ENCODE assay signal across 9 mouse cellular contexts in genomic region chr2:126996737-126997136, GRCm38 (mm10). TPM values are rescaled to one million over a fixed set of nuclear protein-coding genes. Genes with fewer than 3 reads are reported as not detected.
DNase-seq lines count a peak whose midpoint lies in the region; ATAC-seq and TF ChIP-seq lines count a peak whose summit lies in the region.
"Had no signal": no experiment of that assay in that cellular context is flagged by ENCODE, and none has a peak within 500 bp of the region (broad histone marks: within the 10 kb centered on the region; RNA-seq: fewer than 3 reads in every experiment).

No protein-coding gene starts in this region.

- peak overlapping the region; percentile 28; the same call in 1 of the 2 replicates for H3K4me2 ChIP-seq in liver, embryonic 14.5 days (ENCODE audit: low read depth)
- H3K4me2 ChIP-seq: limb, embryonic 12.5 days had no signal

- H3K27me3 ChIP-seq in G1E (ENCODE audit: insufficient read depth, low read length), result peaks cover 19% of the 10 kb centered on the region
- H3K27me3 ChIP-seq in liver, embryonic 14.5 days (ENCODE audit: control insufficient read depth, insufficient read depth, low read length), result no peaks in the 10 kb centered on the region
- H3K27me3 ChIP-seq: limb, embryonic 12.5 days had no signal

- peak; percentile 32; the same call in 1 of the 2 replicates for TF ChIP-seq CTCF in G1E (IDR thresholded peaks at IDR 0.05; ENCODE audit: low read depth, low read length)
- TF ChIP-seq CTCF in liver, embryonic 14.5 days (IDR thresholded peaks at IDR 0.05; ENCODE audit: low read depth), result peak; percentile 67

- no peak for TF ChIP-seq EP300 in liver, embryonic 14.5 days (IDR thresholded peaks at IDR 0.05; ENCODE audit: low read depth)

- DNase-seq in adrenal gland, adult (ENCODE audit: inconsistent age in 2 of 2, low spot score in 1 of 2), result peak; percentile 55 to 91
- no peak for DNase-seq in adrenal gland, postnatal 25 days
- DNase-seq in G1E (ENCODE audit: low spot score), result peak; percentile 22
- peak; percentile 70 to 74 for DNase-seq in cerebellum, postnatal 14 days
- peak; percentile 60 to 74 for DNase-seq in heart, adult 9 months (ENCODE audit: low spot score in 2 of 2)
- peak; percentile 91 for DNase-seq in kidney, adult 9 months
- DNase-seq in liver, embryonic 14.5 days (ENCODE audit: low read depth in 3 of 3, low spot score in 3 of 3), result peak; percentile 15 to 27 (median 20)
- DNase-seq in right cerebral cortex, postnatal 25 days, result peak; percentile 30

- no peaks in the 10 kb centered on the region for H3K9me3 ChIP-seq in G1E (replicated peaks)
- no peaks in the 10 kb centered on the region for H3K9me3 ChIP-seq in liver, embryonic 14.5 days (ENCODE audit: control insufficient read depth, low read length)
- H3K9me3 ChIP-seq: limb, embryonic 12.5 days had no signal

- no peak overlapping the region for H3K4me3 ChIP-seq in G1E (ENCODE audit: low read depth, low read length)
- H3K4me3 ChIP-seq in liver, embryonic 14.5 days (ENCODE audit: insufficient read depth in 1 of 2, low read depth in 2 of 2, low read length in 2 of 2), result no peak overlapping the region
- H3K4me3 ChIP-seq: limb, embryonic 12.5 days had no signal

- no peak for ATAC-seq in G1E (ENCODE audit: extremely low read depth, insufficient number of reproducible peaks, low FRiP score, poor library complexity, severe bottlenecking)
- ATAC-seq in liver, embryonic 14.5 days (ENCODE audit: insufficient read depth), result no peak

- H3K36me3 ChIP-seq in G1E (replicated peaks), result no peaks in the 10 kb centered on the region
- H3K36me3 ChIP-seq in liver, embryonic 14.5 days (replicated peaks; ENCODE audit: control insufficient read depth, insufficient read depth, low read depth), result no peaks in the 10 kb centered on the region
- H3K36me3 ChIP-seq: limb, embryonic 12.5 days had no signal

- no peak overlapping the region for H3K27ac ChIP-seq in liver, embryonic 14.5 days
- H3K27ac ChIP-seq: limb, embryonic 12.5 days had no signal

- H3K4me1 ChIP-seq in G1E (ENCODE audit: insufficient read depth, low read depth, low read length), result peaks cover 16% of the 10 kb centered on the region
- H3K4me1 ChIP-seq in liver, embryonic 14.5 days (replicated peaks; ENCODE audit: control insufficient read depth in 2 of 2, insufficient read depth in 2 of 2, low read length in 1 of 2), result no peaks in the 10 kb centered on the region

- H3K9ac ChIP-seq in liver, embryonic 14.5 days (replicated peaks), result no peak overlapping the region
- H3K9ac ChIP-seq: limb, embryonic 12.5 days had no signal

- WGBS in liver, embryonic 14.5 days (ENCODE audit: insufficient replicate concordance), result 7% methylated on average over 5 of the region's 5 CpGs

RNA-seq across cellular contexts. Expression of gene Ap4e1, which starts 11.8 kb away (rescaled TPM):
- 10.0 and 16.2 TPM in 2 replicates for total RNA-seq in adrenal gland, postnatal 25 days (2021)
- 30.3 and 31.7 TPM in 2 replicates for total RNA-seq in G1E (2014; fragmentation: Nextera tagmentation)
- 30.1 and 30.9 TPM in 2 replicates for total RNA-seq in G1E (2017)
- polyA plus RNA-seq in G1E (2012), result 5.0 and 5.5 TPM in 2 replicates
- polyA plus RNA-seq in liver, embryonic 14.5 days (2012; rRNA removed), result 1.6 and 2.4 TPM in 2 replicates
- 4.1 and 4.2 TPM in 2 replicates for polyA plus RNA-seq in liver, embryonic 14.5 days (2014; fragmentation: Nextera tagmentation; extraction: Ambion mirVana)
